Mouse (Mus musculus) myocyte (in vitro differentiated cells): ENCODE measurements at regions not wholly inside any gene's neighbourhood (a gene's known extent, or its start where the extent isn't known, plus 50 kb on each side); places are given as distances from the start of the nearest gene placed in this dataset.

Experiments used
- CEBPB ChIP-seq: IDR thresholded peaks from 2 replicates; pipeline ENCODE4 v1.6.1; 2011; ENCODE audit warnings: mild to moderate bottlenecking, moderate library complexity; ENCODE audit not compliant: poor library complexity, insufficient read depth, severe bottlenecking
- E2F4 ChIP-seq: IDR thresholded peaks from one replicate; pipeline ENCODE4 v1.6.1; 2011; ENCODE audit warnings: mild to moderate bottlenecking, control low read depth, moderate library complexity; ENCODE audit not compliant: insufficient read depth
- USF1 ChIP-seq: IDR thresholded peaks from one replicate; pipeline ENCODE4 v1.6.1; 2011; ENCODE audit warnings: low read depth, mild to moderate bottlenecking, control low read depth, moderate library complexity

DNA sequence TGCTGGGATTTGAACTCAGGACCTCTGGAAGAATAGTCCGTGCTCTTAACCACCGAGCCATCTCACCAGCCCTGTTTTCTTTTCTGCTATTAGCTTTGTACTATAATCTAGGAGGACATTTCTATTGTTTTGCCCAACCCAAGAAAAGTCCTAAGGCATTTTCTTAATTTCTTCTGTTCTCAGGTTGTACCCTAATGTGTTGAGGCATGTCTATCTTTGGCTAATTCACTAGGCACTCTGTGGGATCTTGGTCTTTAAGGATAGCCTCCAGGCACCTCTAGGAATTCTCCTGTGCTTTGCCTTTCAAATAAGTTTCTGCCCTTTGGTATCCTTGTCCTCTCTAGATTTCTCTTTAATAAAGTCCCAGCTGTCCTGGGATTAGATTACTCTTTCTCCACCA lies 214.6 kb upstream of the Sesn3 start:
- TF ChIP-seq CEBPB, result no peak
- no peak for TF ChIP-seq USF1
- TF ChIP-seq E2F4, result no peak
